Mouse (Mus musculus): ENCODE measurements around the gene Rhbdl1.
"Not testable (repeated sequence)": the region's sequence is repeated elsewhere in the genome, so short reads cannot be mapped to it uniquely, and the experiment has no call there.

Rhbdl1 gene

GRCm38 (mm10) chr17:25873405-25874147 is 36.5 kb upstream of the Rhbdl1 start:
- no peak for DNase-seq (ENCODE audit: extremely low read depth, low read depth, low spot score)

GRCm38 (mm10) chr17:25872676-25873075 is 35.6 kb upstream of the Rhbdl1 start:
- no peak for DNase-seq (ENCODE audit: extremely low read depth, low read depth, low spot score)

GRCm38 (mm10) chr17:25871566-25871965 is 34.5 kb upstream of the Rhbdl1 start:
- not testable (repeated sequence) for DNase-seq (ENCODE audit: extremely low read depth, low read depth, low spot score)

- no peak for DNase-seq (ENCODE audit: extremely low read depth, low read depth, low spot score)
Observed at GRCm38 (mm10) chr17:25869954-25870353, 32.9 kb upstream of the Rhbdl1 start.

- DNase-seq (ENCODE audit: extremely low read depth, low read depth, low spot score), result no peak
Observed at GRCm38 (mm10) chr17:25869498-25869897, 32.4 kb upstream of the Rhbdl1 start.

GRCm38 (mm10) chr17:25868601-25869191 is 31.6 kb upstream of the Rhbdl1 start, which contains the start of gene Mcrip2:
Gene Mcrip2 (minus strand): TSS chr17:25868764.
- peak; percentile 94 for DNase-seq (ENCODE audit: extremely low read depth, low read depth, low spot score)

- DNase-seq (ENCODE audit: extremely low read depth, low read depth, low spot score), result no peak
Observed at GRCm38 (mm10) chr17:25867836-25868600, 30.9 kb upstream of the Rhbdl1 start.

- DNase-seq (ENCODE audit: extremely low read depth, low read depth, low spot score), result no peak
Observed at GRCm38 (mm10) chr17:25867509-25867835, 30.4 kb upstream of the Rhbdl1 start.

DNA sequence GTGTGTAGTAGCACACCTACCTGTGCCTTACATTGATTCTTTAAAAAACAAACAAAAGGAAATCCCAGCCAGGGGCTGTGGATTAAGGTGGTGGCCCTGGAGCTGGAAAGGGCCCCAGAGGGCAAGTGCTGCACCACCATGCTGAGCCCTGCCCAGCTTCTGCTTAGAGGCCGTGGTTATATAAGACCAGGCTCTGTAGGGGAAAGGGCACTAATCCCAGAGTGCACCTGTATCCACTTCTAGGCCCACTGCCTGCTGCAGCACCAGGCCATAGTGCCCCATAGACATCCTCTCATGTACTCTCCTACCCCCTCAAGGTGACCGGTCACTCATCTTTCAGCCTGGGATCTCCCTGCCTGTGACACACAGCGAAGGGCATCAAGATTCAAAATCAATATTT is 29.1 kb upstream of the Rhbdl1 start:
- no peak for DNase-seq (ENCODE audit: extremely low read depth, low read depth, low spot score)

DNA sequence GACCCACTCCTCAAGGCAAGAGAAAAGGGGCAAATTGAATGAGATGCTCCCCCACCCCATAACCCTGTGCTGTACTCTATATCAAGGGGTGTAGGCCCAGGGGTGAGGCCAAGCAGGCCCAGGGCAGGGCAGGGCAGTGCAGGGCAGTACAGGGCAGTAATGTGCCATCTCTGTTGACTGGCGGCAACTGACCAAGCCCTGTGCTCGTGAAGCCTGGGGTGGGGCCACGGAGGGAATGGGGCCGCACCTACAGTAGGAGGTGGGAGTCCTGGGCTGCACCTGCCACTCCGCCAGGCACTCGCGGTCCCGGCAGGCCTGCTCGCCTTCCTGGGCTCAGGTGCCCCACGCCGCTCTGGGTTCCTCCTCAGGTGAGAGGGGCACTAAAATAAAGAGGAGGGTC is 28.2 kb upstream of the Rhbdl1 start:
- no peak for DNase-seq (ENCODE audit: extremely low read depth, low read depth, low spot score)

DNA sequence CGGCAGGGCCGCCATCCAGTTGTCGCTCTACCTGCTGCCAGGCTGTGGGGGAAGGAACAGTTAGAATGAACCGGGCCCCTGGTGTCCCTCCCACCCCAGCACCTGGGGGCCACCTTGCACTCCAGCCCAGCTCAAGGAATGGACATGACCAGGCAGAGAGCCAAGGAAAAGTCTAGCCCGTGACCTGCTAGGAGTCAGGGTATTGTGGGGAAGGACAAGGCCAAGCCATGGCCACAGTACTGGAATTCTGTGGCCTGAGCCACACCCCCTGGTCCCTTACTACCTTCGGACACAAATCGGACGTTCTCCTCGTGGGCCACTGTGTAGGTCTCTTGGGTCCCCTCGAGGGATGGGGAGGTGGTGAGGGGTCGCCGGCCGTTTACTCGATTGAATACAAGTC is 27.2 kb upstream of the Rhbdl1 start:
- DNase-seq (ENCODE audit: extremely low read depth, low read depth, low spot score), result no peak

DNA sequence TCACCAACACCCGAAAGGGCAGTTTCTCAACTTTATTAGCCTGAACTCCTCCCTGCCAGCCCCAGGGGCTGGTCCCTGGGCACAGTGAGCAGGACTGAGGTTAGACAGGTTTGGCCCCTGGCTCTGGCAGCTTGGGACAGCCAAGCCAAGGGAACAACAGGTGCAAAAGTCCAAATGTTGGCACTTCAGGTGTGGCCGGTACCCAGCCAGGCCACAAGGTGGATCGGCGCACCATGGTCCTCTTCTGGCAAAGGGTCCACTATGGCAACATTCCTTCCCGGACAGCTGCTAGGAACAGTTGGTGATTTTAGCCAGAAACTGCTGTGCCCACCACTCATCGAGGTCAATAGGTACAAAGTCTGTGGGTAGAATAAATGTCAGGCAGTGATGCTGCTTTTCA is 26.6 kb upstream of the Rhbdl1 start:
- no peak for DNase-seq (ENCODE audit: extremely low read depth, low read depth, low spot score)

DNA sequence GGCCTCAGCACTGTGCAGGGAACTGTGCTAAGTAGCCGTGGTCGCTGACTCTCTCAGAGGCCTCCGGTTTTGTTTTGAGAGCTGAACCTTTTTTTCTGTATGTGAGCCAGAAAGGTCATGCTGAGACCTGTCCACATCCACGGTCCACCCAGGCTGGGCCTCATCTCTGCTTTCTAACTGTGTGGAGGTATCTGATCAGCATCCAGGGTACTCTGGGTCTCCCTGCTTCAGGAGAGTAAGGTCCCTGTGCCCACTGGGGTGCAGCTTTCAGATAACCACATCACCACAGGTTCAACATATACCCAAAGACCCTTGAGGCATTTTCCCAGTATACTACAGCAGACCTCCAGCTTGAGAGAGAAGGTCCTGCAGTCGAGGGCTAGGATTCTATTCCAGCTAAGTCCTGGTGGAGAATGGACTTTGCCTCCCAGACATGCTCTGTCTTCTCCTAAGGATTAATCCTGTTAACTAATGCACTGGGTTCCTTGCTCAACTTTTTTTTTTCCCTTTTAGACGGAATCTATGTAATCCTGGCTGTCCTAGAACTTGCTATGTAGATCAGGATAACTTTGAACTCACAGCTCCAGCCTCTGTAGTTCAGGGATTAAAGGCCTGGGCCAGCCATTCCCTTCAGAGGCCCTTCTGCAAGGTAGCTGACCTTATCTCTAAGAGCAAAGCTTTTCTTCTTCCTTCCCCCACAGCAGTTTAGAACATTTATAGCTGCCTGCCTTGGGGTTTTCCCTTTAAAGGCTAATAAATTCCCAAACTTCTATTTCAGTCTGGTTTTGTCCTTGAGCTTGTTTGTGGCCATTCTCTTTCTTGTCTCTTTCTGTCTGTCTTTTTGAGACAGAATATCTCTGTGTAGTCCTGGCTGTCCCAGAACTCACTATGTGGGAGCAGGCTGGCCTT is 24.9 kb upstream of the Rhbdl1 start:
- DNase-seq (ENCODE audit: extremely low read depth, low read depth, low spot score), result no peak

DNA sequence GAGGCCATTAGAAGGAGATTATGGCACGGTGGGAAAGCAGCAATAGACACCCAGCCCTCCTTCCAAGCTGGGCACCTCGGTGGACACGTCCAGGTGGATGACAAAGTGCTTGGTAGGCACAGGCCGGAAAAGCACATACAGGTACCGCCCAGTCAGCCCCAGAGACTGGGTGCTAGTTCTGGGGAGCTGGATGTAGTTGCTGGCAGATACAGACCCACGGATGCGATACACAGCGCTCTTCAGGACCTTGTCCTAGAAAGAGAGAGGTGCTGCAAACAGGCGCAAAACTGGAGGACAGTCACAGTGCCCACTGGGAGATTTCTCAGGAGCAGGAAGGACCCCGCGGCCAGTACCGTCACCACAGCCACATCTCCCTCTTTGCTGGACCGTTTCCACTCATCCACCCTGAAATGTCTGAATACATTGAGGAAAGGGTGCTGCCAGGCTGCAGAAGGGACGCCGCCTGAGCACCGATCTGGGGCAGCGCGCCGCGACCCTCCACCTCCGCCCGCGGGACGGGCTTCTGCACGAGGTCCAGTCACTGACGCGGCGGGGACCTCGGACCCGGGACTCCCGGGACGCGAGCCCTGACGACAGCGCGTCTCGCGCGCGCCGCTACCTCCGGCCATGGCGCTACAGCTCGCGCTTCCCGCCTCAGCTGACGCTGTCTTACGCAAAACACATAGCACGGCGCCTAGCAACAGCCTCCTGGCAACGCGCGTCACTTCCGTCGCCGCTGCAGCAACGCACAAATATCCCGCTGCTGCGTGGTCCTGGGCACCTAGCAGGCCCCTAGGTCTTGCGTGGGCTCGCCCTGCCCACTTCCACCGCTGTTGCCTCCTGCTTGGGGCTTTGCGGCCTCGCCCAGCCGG is 24.0 kb upstream of the Rhbdl1 start, which contains the start of gene Wdr90:
Wdr90 (minus strand) TSS at position 670 of the 872 bp plus-strand sequence.
- no peak for DNase-seq (ENCODE audit: extremely low read depth, low read depth, low spot score)

GRCm38 (mm10) chr17:25860229-25860628 is 23.1 kb upstream of the Rhbdl1 start:
- DNase-seq (ENCODE audit: extremely low read depth, low read depth, low spot score), result no peak

GRCm38 (mm10) chr17:25844396-25844901 is 7.4 kb upstream of the Rhbdl1 start, which contains the start of gene Rhot2:
Gene Rhot2 (minus strand): TSS chr17:25844851.
- no peak for DNase-seq (ENCODE audit: extremely low read depth, low read depth, low spot score)

DNA sequence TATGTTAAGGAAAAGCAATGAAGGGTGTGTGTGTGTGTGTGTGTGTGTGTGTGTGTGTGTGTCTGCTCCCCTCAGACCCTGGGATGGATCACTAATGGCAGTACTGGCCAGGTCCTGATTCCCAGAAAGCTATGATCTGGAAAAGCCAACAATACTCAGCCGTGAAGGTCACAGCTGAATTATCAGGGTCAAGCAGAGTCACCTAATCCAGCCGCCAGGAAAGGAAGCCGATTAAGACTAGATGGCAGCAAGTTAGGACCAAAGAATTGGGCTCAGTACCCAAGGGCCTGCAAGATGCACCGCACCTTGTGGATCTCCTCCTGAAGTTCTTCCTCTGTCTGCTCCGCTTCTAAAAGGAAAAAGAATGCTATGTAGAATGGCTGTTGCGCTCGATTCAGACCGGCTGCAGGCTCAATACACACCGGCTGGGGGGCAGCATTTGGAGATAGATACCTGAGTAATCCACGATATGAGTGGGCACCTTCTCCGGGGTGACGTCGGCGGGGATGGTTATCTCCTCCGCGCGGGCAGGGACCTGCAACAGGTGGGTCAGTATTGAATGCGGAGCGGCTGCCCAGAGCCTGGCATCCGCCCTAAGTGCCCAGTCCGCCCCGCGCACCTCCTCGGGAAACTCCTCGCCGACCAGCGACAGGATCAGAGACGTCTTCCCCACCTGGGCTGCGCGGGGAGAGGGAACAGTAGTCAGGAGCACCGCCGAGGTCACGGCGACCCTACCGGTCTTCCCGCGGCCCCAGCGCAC is 6.7 kb upstream of the Rhbdl1 start:
- DNase-seq (ENCODE audit: extremely low read depth, low read depth, low spot score), result no peak

DNA sequence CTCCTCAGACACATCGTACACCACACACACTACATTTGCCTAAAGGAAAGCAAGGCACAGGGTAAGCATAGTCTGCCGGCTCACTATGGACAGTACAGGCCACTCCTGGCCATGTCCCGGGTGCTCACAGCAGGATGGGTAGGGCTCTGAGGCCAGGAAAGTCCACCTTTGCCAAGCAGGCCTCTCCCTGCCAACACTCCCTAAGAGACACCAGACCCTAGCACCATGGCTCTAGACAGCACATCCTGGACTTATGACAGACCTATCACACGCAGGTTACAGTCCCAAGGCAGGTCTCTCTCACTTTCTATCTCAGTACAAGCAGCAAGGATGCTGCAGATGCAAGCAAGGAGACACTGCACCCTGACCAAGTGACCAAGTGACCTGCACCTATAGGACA is 6.0 kb upstream of the Rhbdl1 start:
- no peak for DNase-seq (ENCODE audit: extremely low read depth, low read depth, low spot score)

GRCm38 (mm10) chr17:25842509-25842908 is 5.4 kb upstream of the Rhbdl1 start:
- DNase-seq (ENCODE audit: extremely low read depth, low read depth, low spot score), result no peak

Measured in fat pad, adult 2 months (tissue).